Mouse (Mus musculus) heart, embryonic 14.5 days (tissue): ENCODE results near the gene Plg. TPM values are rescaled to one million over a fixed set of nuclear protein-coding genes. Genes with fewer than 3 reads are reported as not detected.

Source experiments
- ATAC-seq: fragments of 200-750 bp; cut with Nextera tagmentation; 2 replicates; pipeline ENCODE4 v1.8.0; 2017; ENCODE audit warnings: low read depth, moderate TSS enrichment; ENCODE audit not compliant: insufficient number of reproducible peaks, insufficient read depth, low FRiP score
- H3K27ac ChIP-seq, 2 experiments: fragments of 200-500 bp in 1 of 2; fragments of 300-500 bp in 1 of 2; sonication (generic) in 1 of 2; replicated peaks in 1 of 2; 2 replicates each; pipeline ENCODE4 v1.5.1; 2012 to 2014; ENCODE audit warnings: low read depth in 2 of 2, low read length in 2 of 2, control low read depth in 1 of 2, mild to moderate bottlenecking in 1 of 2, mixed read lengths in 1 of 2; ENCODE audit not compliant: control insufficient read depth in 1 of 2, insufficient read depth in 1 of 2
- H3K27me3 ChIP-seq: fragments of 300-500 bp; sonication (generic); 2 replicates; pipeline ENCODE4 v1.6.1; 2014; ENCODE audit warnings: mild to moderate bottlenecking, low read length, control low read depth; ENCODE audit not compliant: control insufficient read depth, insufficient read depth
- H3K36me3 ChIP-seq: fragments of 300-500 bp; sonication (generic); 2 replicates; pipeline ENCODE4 v1.6.1; 2014; ENCODE audit warnings: mild to moderate bottlenecking, control low read depth, low read length, mixed read lengths; ENCODE audit not compliant: control insufficient read depth, insufficient read depth
- H3K4me1 ChIP-seq, 2 experiments: fragments of 200-500 bp in 1 of 2; fragments of 300-500 bp in 1 of 2; sonication (generic) in 1 of 2; 2 replicates each; pipeline ENCODE4 v1.6.1; 2012 to 2014; ENCODE audit warnings: low read length in 2 of 2, control low read depth in 1 of 2, mixed read lengths in 1 of 2; ENCODE audit not compliant: control insufficient read depth in 2 of 2, insufficient read depth in 2 of 2
- H3K4me2 ChIP-seq: fragments of 300-500 bp; sonication (generic); 2 replicates; pipeline ENCODE4 v1.6.1; 2014; ENCODE audit warnings: mild to moderate bottlenecking, low read length
- H3K4me3 ChIP-seq, 2 experiments: fragments of 200-500 bp in 1 of 2; fragments of 300-500 bp in 1 of 2; sonication (generic) in 1 of 2; 2 replicates each; pipeline ENCODE4 v1.5.1; 2012 to 2014; ENCODE audit warnings: low read length in 2 of 2, mild to moderate bottlenecking in 2 of 2, control low read depth in 1 of 2, low read depth in 1 of 2, moderate library complexity in 1 of 2; ENCODE audit not compliant: control insufficient read depth in 1 of 2, insufficient read depth in 1 of 2
- H3K9ac ChIP-seq: fragments of 300-500 bp; sonication (generic); 2 replicates; pipeline ENCODE4 v1.6.1; 2014; ENCODE audit warnings: mild to moderate bottlenecking, low read length
- H3K9me3 ChIP-seq: fragments of 300-500 bp; sonication (generic); 2 replicates; pipeline ENCODE4 v1.6.1; 2016; ENCODE audit warnings: low read length, control low read depth; ENCODE audit not compliant: control insufficient read depth
- WGBS: fragments of 180-500 bp; shearing (Covaris S2); extraction: QIAGEN DNeasy Blood & Tissue Kit; methylation state at CpG from one replicate; pipeline ENCODE4 v1.1.7; 2014; 5-methylcytosine and 5-hydroxymethylcytosine counted together
- polyA plus RNA-seq: library from polyadenylated mRNA; unstranded; fragments of >200 nt; fragmentation: Nextera tagmentation; extraction: Ambion mirVana; gene quantifications from 2 replicates; pipeline ENCODE4 v1.2.1, GENCODE M21; 2014

Plg gene
- polyA plus RNA-seq, 1 experiment from 2014 or later: not detected

GRCm38 (mm10) chr17:12352781-12353180 is 25.6 kb upstream of the Plg start:
- WGBS: 50% methylated on average over 1 of the region's 1 CpGs
- H3K27me3 ChIP-seq: no peaks in the 10 kb centered on the region
- H3K36me3 ChIP-seq: no peaks in the 10 kb centered on the region
- no peak overlapping the region for H3K4me2 ChIP-seq
- no peak overlapping the region for H3K4me3 ChIP-seq
- H3K27ac ChIP-seq: no peak overlapping the region
- no peaks in the 10 kb centered on the region for H3K4me1 ChIP-seq
- H3K9me3 ChIP-seq: no peaks in the 10 kb centered on the region
- no peak for ATAC-seq
- H3K9ac ChIP-seq: no peak overlapping the region

DNA sequence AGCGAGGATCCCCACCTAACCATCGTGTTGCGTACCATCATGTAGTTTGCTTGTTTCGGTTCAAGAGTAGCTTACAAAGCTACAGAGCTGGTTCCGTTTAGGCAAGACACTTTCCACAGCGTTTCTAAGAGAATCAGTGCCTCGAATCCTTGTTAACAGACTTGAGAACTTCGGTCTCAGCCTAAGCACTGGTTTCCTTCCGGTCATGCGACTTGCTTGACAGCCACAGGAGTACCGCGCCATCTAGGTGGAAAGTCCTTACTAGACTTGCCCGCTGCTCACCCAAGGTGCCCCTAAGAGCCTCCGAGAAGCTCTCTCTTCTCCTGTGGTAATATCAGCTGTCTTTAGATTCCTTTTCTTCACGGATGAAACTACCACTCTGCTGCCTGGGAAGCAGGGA is 18.5 kb upstream of the Plg start:
- no peak for ATAC-seq
- H3K9ac ChIP-seq: no peak overlapping the region
- peaks cover 0 to 4% of the 10 kb centered on the region in 2 experiments; a peak in 1 of 4 replicates for H3K4me1 ChIP-seq
- H3K36me3 ChIP-seq: no peaks in the 10 kb centered on the region
- H3K4me2 ChIP-seq: no peak overlapping the region
- no peaks in the 10 kb centered on the region for H3K27me3 ChIP-seq
- H3K27ac ChIP-seq: no peak overlapping the region
- 86% methylated on average over 15 of the region's 15 CpGs for WGBS
- no peak overlapping the region for H3K4me3 ChIP-seq
- H3K9me3 ChIP-seq: no peaks in the 10 kb centered on the region

GRCm38 (mm10) chr17:12363601-12364425 is 14.6 kb upstream of the Plg start:
- Histone ChIP-seq H3K9me3 (no peaks in the 10 kb centered on the region), H3K4me2 (no peak overlapping the region), H3K4me1 (peaks cover 0 to 4% of the 10 kb centered on the region in 2 experiments; a peak in 1 of 4 replicates), H3K36me3 (no peaks in the 10 kb centered on the region), H3K4me3 (no peak overlapping the region), H3K27ac (no peak overlapping the region), H3K9ac (no peak overlapping the region), H3K27me3 (no peaks in the 10 kb centered on the region)
- WGBS: 68% methylated on average over 11 of the region's 11 CpGs
- ATAC-seq: no peak

- Histone ChIP-seq H3K9me3 (no peaks in the 10 kb centered on the region), H3K4me3 (no peak overlapping the region), H3K27ac (no peak overlapping the region), H3K4me1 (peaks cover 0 to 4% of the 10 kb centered on the region in 2 experiments; a peak in 1 of 4 replicates), H3K27me3 (no peaks in the 10 kb centered on the region), H3K9ac (no peak overlapping the region), H3K36me3 (no peaks in the 10 kb centered on the region), H3K4me2 (no peak overlapping the region)
- WGBS: 72% methylated on average over 8 of the region's 8 CpGs
- no peak for ATAC-seq
Observed at GRCm38 (mm10) chr17:12364426-12364735, 14.0 kb upstream of the Plg start.

- Histone ChIP-seq H3K4me1 (peaks cover 0 to 4% of the 10 kb centered on the region in 2 experiments; a peak in 1 of 4 replicates), H3K36me3 (no peaks in the 10 kb centered on the region), H3K27ac (no peak overlapping the region), H3K4me2 (no peak overlapping the region), H3K9ac (no peak overlapping the region), H3K4me3 (no peak overlapping the region), H3K27me3 (no peaks in the 10 kb centered on the region), H3K9me3 (no peaks in the 10 kb centered on the region)
- WGBS: 30% methylated on average over 5 of the region's 5 CpGs
- peak; percentile 50; the same call in 1 of the 2 replicates for ATAC-seq
Observed at GRCm38 (mm10) chr17:12367373-12367930, 11.0 kb upstream of the Plg start.

GRCm38 (mm10) chr17:12369393-12369792 is 9.0 kb upstream of the Plg start:
- H3K9me3 ChIP-seq: no peaks in the 10 kb centered on the region
- H3K9ac ChIP-seq: no peak overlapping the region
- H3K4me2 ChIP-seq: no peak overlapping the region
- WGBS: 68% methylated on average over 5 of the region's 5 CpGs
- H3K27me3 ChIP-seq: no peaks in the 10 kb centered on the region
- H3K4me3 ChIP-seq: no peak overlapping the region
- no peaks in the 10 kb centered on the region for H3K36me3 ChIP-seq
- H3K4me1 ChIP-seq: peaks cover 0 to 1% of the 10 kb centered on the region in 2 experiments; a peak in 1 of 4 replicates
- ATAC-seq: no peak
- H3K27ac ChIP-seq: no peak overlapping the region

- 40% methylated on average over 4 of the region's 4 CpGs for WGBS
- H3K4me2 ChIP-seq: no peak overlapping the region
- no peak for ATAC-seq
Observed at GRCm38 (mm10) chr17:12370289-12370688, 8.1 kb upstream of the Plg start.

More at GRCm38 (mm10) chr17:12370289-12370688, 8.1 kb upstream of the Plg start:
- no peaks in the 10 kb centered on the region; a peak in 1 of 4 replicates for H3K4me1 ChIP-seq
- H3K9ac ChIP-seq: no peak overlapping the region
- no peaks in the 10 kb centered on the region for H3K36me3 ChIP-seq
- no peaks in the 10 kb centered on the region for H3K27me3 ChIP-seq
- H3K9me3 ChIP-seq: no peaks in the 10 kb centered on the region
- H3K4me3 ChIP-seq: no peak overlapping the region
- no peak overlapping the region for H3K27ac ChIP-seq
